Mouse (Mus musculus) liver, embryonic 15.5 days (tissue): ENCODE results near the gene Fam78a. TPM values are rescaled to one million over a fixed set of nuclear protein-coding genes. Genes with fewer than 3 reads are reported as not detected.

Experiments
- ATAC-seq: fragments of 200-750 bp; cut with Nextera tagmentation; 2 replicates; pipeline ENCODE4 v1.8.0; 2017; ENCODE audit warnings: moderate number of reproducible peaks, mild to moderate bottlenecking, moderate library complexity; ENCODE audit not compliant: insufficient read depth
- H3K27ac ChIP-seq: fragments of 300-500 bp; sonication (generic); replicated peaks from 2 replicates; pipeline ENCODE4 v1.5.1; 2015; ENCODE audit warnings: mild to moderate bottlenecking, inconsistent platforms
- H3K27me3 ChIP-seq: fragments of 300-500 bp; sonication (generic); 2 replicates; pipeline ENCODE4 v1.6.1; 2015; ENCODE audit warnings: mild to moderate bottlenecking, inconsistent platforms
- H3K36me3 ChIP-seq: fragments of 300-500 bp; sonication (generic); replicated peaks from 2 replicates; pipeline ENCODE4 v1.6.1; 2015; ENCODE audit warnings: moderate library complexity, mild to moderate bottlenecking, inconsistent platforms
- H3K4me1 ChIP-seq: fragments of 300-500 bp; sonication (generic); replicated peaks from 2 replicates; pipeline ENCODE4 v1.6.1; 2015; ENCODE audit warnings: inconsistent platforms
- H3K4me2 ChIP-seq: fragments of 300-500 bp; sonication (generic); 2 replicates; pipeline ENCODE4 v1.6.1; 2015; ENCODE audit warnings: moderate library complexity, mild to moderate bottlenecking, inconsistent platforms
- H3K4me3 ChIP-seq: fragments of 300-500 bp; sonication (generic); replicated peaks from 2 replicates; pipeline ENCODE4 v1.5.1; 2015; ENCODE audit warnings: mild to moderate bottlenecking, inconsistent platforms
- H3K9ac ChIP-seq: fragments of 300-500 bp; sonication (generic); 2 replicates; pipeline ENCODE4 v1.6.1; 2015; ENCODE audit warnings: moderate library complexity, mild to moderate bottlenecking, inconsistent platforms
- H3K9me3 ChIP-seq: fragments of 300-500 bp; sonication (generic); replicated peaks from 2 replicates; pipeline ENCODE4 v1.6.1; 2016; ENCODE audit warnings: inconsistent platforms
- WGBS: fragments of 180-500 bp; shearing (Covaris S2); methylation state at CpG from one replicate; pipeline ENCODE4 v1.1.7; 2015; ENCODE audit warnings: mixed read lengths; ENCODE audit not compliant: insufficient replicate concordance; 5-methylcytosine and 5-hydroxymethylcytosine counted together
- polyA plus RNA-seq: library from polyadenylated mRNA; unstranded; fragments of >200 nt; fragmentation: Nextera tagmentation; extraction: Ambion mirVana; gene quantifications from 2 replicates; pipeline ENCODE4 v1.2.1, GENCODE M21; 2015

Gene Fam78a
- polyA plus RNA-seq, 1 experiment from 2014 or later = 11.4 TPM

- H3K9ac ChIP-seq = peak overlapping the region; percentile 95
- peak overlapping the region; percentile 90 for H3K4me3 ChIP-seq
- ATAC-seq = peak; percentile 77
- H3K27ac ChIP-seq = peak overlapping the region; percentile 97
- peaks cover 68% of the 10 kb centered on the region for H3K4me1 ChIP-seq
- H3K36me3 ChIP-seq = peaks cover 28% of the 10 kb centered on the region
- no peaks in the 10 kb centered on the region for H3K9me3 ChIP-seq
- WGBS = under 1% methylated on average over 90 of the region's 91 CpGs
- H3K27me3 ChIP-seq = peaks cover 28% of the 10 kb centered on the region
- H3K4me2 ChIP-seq = peak overlapping the region; percentile 100
Measured at GRCm38 (mm10) chr2:32083159-32084011, 1.3 kb downstream of the Fam78a start.

DNA sequence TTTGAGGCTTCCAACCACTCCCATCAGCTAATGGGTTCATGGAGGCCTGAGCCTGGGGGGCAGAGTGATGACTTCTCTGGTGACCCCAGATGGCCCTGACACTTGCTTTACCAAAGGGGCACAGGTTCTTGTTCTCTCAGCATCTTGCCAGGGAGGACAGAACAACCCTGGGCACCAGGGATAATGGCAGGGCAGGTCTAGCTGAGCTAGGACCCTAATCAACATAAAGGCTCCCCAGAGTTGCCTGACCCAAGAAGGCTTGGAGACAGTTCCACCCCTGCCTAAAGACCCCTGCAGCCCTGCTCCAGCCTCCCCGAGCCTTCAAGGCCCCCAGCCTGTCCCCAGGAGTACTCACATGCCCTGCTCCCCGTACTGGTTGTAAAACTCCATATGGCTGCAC lies 2.4 kb downstream of the Fam78a start:
- peaks cover 72% of the 10 kb centered on the region for H3K4me1 ChIP-seq
- no peaks in the 10 kb centered on the region for H3K9me3 ChIP-seq
- H3K36me3 ChIP-seq = peaks cover 34% of the 10 kb centered on the region
- peak overlapping the region; percentile 100 for H3K4me2 ChIP-seq
- WGBS = 23% methylated on average over 2 of the region's 2 CpGs
- ATAC-seq = no peak
- H3K27me3 ChIP-seq = peaks cover 17% of the 10 kb centered on the region
- peak overlapping the region; percentile 90 for H3K4me3 ChIP-seq
- peak overlapping the region; percentile 97 for H3K27ac ChIP-seq
- peak overlapping the region; percentile 95 for H3K9ac ChIP-seq

DNA sequence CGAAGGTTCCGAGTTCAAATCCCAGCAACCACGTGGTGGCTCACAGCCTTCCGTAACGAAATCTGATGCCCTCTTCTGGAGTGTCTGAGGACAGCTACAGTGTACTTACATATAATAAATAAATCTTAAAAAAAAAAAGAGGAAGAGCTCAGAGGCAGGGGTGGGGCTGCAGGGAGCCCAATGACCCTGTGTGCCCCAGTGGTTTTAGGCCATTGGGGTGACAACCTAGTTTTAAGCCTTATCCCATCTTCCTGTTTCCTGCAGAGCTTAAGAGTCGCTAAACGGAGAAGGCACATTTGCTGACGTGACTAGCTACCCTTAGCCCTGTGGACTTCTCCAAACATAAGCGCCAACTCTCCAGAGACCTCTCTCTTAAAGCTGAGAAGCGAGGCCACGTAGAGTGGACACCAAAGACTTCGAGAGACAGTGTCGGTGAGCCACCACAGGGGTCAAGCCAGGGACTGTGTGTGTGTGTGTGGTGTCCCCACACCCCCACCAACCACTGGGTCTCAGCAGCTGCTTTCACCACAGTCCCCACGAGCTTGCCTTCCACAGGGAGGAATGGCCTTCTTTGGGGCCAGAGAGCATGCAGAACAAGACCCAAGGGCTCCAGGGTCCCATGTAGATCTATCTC lies 3.2 kb downstream of the Fam78a start:
- Histone ChIP-seq H3K9ac (peak overlapping the region; percentile 95), H3K4me1 (peaks cover 77% of the 10 kb centered on the region), H3K27ac (peak overlapping the region; percentile 97), H3K4me2 (peak overlapping the region; percentile 100), H3K27me3 (peaks cover 9% of the 10 kb centered on the region; the same call in 1 of the 2 replicates), H3K36me3 (peaks cover 41% of the 10 kb centered on the region), H3K9me3 (no peaks in the 10 kb centered on the region), H3K4me3 (peak overlapping the region; percentile 90)
- 37% methylated on average over 14 of the region's 14 CpGs for WGBS
- ATAC-seq = no peak

- Histone ChIP-seq H3K4me1 (peaks cover 70% of the 10 kb centered on the region), H3K27ac (peak overlapping the region; percentile 97), H3K36me3 (peaks cover 41% of the 10 kb centered on the region), H3K9ac (peak overlapping the region; percentile 95), H3K9me3 (no peaks in the 10 kb centered on the region), H3K4me2 (peak overlapping the region; percentile 100), H3K4me3 (peak overlapping the region; percentile 90), H3K27me3 (peaks cover 7% of the 10 kb centered on the region; the same call in 1 of the 2 replicates)
- WGBS = 66% methylated on average over 3 of the region's 3 CpGs
- ATAC-seq = no peak
Measured at GRCm38 (mm10) chr2:32080681-32081080, 4.0 kb downstream of the Fam78a start.

DNA sequence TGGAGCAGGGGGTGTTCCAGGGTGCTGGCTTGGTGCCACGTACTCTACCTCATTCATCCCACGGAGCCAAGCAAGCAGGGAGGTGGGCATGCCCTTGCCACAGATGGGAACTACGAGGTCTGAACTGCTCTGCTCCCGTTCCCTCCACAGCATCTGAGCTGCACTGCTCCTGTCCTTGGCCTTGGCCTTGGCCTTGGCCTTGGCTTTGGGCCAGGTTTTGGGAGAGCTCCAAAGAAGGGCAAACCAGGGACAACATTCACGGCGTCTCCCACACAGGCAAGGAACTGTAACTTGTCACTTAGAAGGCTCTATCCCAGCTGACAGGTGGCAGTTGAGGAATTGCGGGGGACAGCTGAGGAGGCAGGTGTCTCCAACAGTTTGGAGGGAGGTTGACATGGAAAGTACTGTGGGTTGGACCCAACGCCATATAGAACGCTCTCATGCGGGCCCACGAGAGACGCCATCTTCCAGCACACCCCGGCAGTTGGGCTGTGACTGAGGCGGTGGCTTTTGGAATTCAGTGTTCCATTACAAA lies 5.4 kb downstream of the Fam78a start:
- Histone ChIP-seq H3K27ac (peak overlapping the region; percentile 97), H3K27me3 (peaks cover 7% of the 10 kb centered on the region; the same call in 1 of the 2 replicates)

DNA sequence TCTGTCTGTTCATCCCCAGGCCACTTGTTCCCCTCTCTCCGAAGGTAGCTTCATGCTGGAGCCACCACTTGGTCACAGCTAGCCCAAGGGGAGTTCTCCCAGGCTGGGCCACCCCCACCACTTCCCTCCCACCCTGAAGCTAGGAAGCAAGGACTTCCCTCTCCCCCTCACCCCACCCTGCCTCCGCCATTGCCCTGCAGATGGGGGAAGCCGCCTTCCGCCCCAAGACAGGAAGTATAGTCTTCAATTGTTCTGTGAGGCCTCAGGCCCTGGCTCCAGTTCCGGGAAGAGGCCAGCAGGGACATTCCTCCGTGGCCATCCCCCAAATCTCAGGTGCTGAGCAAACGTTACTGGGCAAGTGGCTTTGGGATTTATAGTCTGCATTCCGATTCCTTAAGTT lies 6.1 kb downstream of the Fam78a start:
- Histone ChIP-seq H3K9me3 (no peaks in the 10 kb centered on the region), H3K27me3 (peaks cover 6% of the 10 kb centered on the region; the same call in 1 of the 2 replicates), H3K4me3 (peak overlapping the region; percentile 90), H3K9ac (peak overlapping the region; percentile 26; the same call in 1 of the 2 replicates), H3K36me3 (peaks cover 48% of the 10 kb centered on the region), H3K4me2 (peak overlapping the region; percentile 100), H3K27ac (peak overlapping the region; percentile 97), H3K4me1 (peaks cover 70% of the 10 kb centered on the region)
- WGBS = 30% methylated on average over 8 of the region's 8 CpGs
- no peak for ATAC-seq

More for the DNA sequence above, 5.4 kb downstream of the Fam78a start:
- no peaks in the 10 kb centered on the region for H3K9me3 ChIP-seq
- 83% methylated on average over 14 of the region's 14 CpGs for WGBS
- H3K4me2 ChIP-seq = peak overlapping the region; percentile 100
- H3K4me3 ChIP-seq = peak overlapping the region; percentile 90
- H3K9ac ChIP-seq = peak overlapping the region; percentile 95; the same call in 1 of the 2 replicates
- H3K36me3 ChIP-seq = peaks cover 41% of the 10 kb centered on the region
- H3K4me1 ChIP-seq = peaks cover 67% of the 10 kb centered on the region
- ATAC-seq = no peak

DNA sequence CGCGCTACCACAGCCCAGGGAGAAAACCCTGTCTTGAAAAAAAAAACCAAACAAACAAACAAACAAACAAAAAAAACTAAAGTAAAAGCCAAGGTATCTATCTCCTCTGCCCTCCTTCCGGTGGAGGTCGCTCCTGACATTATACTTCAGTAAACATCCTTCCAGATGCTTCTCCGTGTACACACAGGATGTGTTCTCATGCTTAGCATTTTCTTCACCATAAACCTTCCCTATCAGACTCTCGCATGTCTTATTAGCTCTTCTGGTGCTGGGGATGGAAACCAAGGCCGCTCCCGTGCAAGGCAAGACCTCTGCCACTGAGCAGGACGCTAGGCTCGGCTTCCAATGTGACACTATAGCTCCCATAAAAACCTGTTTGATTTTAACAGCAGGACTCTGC lies 6.9 kb downstream of the Fam78a start:
- ATAC-seq = no peak
- H3K4me3 ChIP-seq = peak overlapping the region; percentile 90; the same call in 1 of the 2 replicates
- H3K4me1 ChIP-seq = peaks cover 72% of the 10 kb centered on the region
- H3K9ac ChIP-seq = no peak overlapping the region
- peak overlapping the region; percentile 100 for H3K4me2 ChIP-seq
- H3K36me3 ChIP-seq = peaks cover 56% of the 10 kb centered on the region
- H3K27ac ChIP-seq = peak overlapping the region; percentile 97
- H3K27me3 ChIP-seq = no peaks in the 10 kb centered on the region
- 79% methylated on average over 10 of the region's 10 CpGs for WGBS
- H3K9me3 ChIP-seq = no peaks in the 10 kb centered on the region

- Histone ChIP-seq H3K27me3 (no peaks in the 10 kb centered on the region), H3K9ac (no peak overlapping the region), H3K4me3 (no peak overlapping the region), H3K36me3 (peaks cover 68% of the 10 kb centered on the region), H3K27ac (no peak overlapping the region), H3K9me3 (no peaks in the 10 kb centered on the region), H3K4me2 (no peak overlapping the region), H3K4me1 (peaks cover 56% of the 10 kb centered on the region)
- 64% methylated on average over 7 of the region's 7 CpGs for WGBS
- no peak for ATAC-seq
Measured at GRCm38 (mm10) chr2:32075368-32075767, 9.3 kb downstream of the Fam78a start.

DNA sequence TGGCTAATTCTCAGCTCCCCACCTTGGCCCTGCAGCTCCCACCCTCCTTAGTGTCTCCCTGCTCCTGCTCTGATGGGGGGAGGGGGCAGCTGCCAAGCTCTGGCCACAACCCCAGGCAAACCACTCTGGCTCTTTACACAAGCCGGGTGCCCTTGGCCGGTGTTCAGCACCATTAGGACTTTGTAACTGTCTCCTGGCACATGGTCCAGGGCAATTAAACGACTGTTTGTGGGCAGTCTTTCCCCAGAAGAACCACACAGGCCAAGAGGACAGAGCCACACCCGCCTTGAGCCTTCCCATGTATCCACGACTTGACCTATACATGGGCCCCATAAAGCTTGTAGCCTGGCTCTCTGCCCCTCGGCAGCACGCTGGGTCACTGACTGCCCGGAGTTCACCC lies 10.3 kb downstream of the Fam78a start:
- peaks cover 65% of the 10 kb centered on the region for H3K36me3 ChIP-seq
- H3K4me1 ChIP-seq = peaks cover 46% of the 10 kb centered on the region
- no peak overlapping the region for H3K4me3 ChIP-seq
- ATAC-seq = no peak
- H3K9me3 ChIP-seq = no peaks in the 10 kb centered on the region
- no peak overlapping the region for H3K4me2 ChIP-seq
- H3K9ac ChIP-seq = no peak overlapping the region
- no peak overlapping the region for H3K27ac ChIP-seq
- no peaks in the 10 kb centered on the region for H3K27me3 ChIP-seq
- WGBS = 70% methylated on average over 8 of the region's 8 CpGs

GRCm38 (mm10) chr2:32070747-32071146 lies 13.9 kb downstream of the Fam78a start:
- no peak overlapping the region for H3K9ac ChIP-seq
- peaks cover 77% of the 10 kb centered on the region for H3K36me3 ChIP-seq
- ATAC-seq = no peak
- WGBS = 88% methylated on average over 10 of the region's 10 CpGs
- no peaks in the 10 kb centered on the region for H3K27me3 ChIP-seq
- no peak overlapping the region for H3K4me2 ChIP-seq
- peaks cover 25% of the 10 kb centered on the region for H3K4me1 ChIP-seq
- no peaks in the 10 kb centered on the region for H3K9me3 ChIP-seq
- H3K4me3 ChIP-seq = no peak overlapping the region
- no peak overlapping the region for H3K27ac ChIP-seq
